Mouse (Mus musculus): ENCODE data around the gene Lhx1.

Lhx1 gene

DNA sequence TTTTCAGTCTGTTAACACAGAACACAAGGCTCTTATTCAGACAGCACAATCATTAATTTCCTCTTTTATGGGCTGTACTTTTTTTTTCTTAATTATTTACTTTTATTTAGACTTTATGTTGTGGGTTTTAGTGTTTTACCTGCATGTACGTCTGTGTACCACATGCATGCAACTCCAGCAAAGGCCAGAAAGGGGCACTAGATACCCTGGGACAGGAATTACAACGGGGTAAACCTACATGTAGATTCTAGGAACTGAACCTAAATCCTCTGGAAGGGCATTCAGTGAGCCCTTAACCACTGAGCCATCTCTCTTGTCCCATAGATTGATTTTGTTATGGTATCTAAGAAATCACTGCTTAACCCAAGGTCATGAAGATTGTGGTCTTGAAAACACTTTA lies 27.4 kb downstream of the Lhx1 start:
- in situ Hi-C loops (cut with MboI, MseI): no loop called here

DNA sequence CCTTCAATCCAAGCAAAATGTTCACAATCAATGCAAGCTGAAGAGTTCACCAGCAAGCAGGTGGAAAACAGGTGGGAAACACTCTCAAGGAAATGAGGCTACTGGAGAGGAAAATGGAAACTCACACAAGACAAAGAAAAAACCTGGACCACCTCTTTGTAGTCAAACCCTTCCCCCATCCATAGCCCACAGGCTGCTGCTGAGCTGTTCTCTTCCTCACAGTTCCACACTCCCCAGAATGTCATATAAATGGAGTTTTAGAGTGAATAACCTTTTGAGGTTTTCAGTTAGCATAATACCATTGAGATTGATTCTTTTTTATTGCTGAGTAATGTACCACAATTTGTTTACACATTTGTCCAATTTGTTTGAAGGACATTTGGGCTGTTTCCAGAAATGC lies 28.4 kb downstream of the Lhx1 start:
- in situ Hi-C loops (cut with MboI, MseI): no loop called here

DNA sequence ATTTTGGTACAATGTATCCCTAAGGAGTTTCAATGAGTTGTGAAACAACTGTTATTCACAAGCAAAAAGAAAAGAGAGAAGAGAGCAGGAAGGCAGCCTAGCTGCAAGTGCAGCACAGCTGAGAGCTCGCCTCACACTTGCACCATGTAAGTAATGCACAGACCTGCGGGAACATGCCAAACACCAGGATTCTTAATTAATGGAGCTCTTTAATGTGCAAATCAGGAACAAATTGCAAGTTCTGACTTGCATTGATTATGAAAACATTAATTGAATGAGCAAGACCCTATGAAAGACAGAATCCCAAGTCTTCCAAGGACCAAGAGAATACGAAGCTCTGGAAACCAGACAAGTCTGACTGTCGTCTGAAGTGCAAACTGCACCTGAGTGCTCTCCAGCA lies 29.6 kb downstream of the Lhx1 start:
- in situ Hi-C loops (cut with MboI, MseI): no loop called here

DNA sequence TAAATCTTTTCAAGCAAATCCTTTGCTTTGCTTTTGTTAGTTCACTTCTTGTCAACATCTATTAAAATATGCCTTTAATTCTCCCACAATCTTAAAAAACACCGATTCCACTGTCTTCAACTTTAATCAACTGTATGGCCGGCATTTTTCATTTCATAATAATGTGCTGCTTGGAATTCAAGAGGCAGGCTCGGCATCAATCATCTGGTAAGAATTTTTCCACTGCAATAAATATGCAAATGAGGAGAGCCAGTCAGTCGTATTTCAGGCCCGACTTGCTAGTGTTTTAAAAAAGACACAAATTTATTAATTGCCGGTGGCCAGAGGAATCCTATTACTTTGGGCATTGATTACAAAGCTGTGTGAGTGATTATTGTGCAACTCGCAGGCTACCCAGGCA lies 43.7 kb downstream of the Lhx1 start:
- in situ Hi-C loops (cut with MboI, MseI): no loop called here

DNA sequence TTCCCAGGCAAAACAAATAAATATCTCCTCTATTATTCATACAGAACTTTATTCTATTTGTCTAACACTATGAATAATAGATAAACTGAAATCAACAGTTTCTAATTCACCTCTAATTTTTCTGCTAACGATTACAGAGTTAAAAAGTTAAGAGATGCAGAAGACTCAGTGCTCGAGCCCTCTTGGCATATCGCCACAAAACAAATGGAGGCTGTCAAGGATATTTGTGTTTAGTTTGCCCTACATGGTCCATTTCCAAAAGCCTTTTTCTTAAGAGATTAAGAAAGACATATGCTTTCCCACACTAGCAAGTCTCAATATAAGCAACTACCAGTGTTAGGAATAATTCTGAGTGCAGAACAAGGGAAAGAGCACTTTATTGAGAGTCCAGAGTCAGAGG lies 44.9 kb downstream of the Lhx1 start:
- in situ Hi-C loops (cut with MboI, MseI): no loop called here

DNA sequence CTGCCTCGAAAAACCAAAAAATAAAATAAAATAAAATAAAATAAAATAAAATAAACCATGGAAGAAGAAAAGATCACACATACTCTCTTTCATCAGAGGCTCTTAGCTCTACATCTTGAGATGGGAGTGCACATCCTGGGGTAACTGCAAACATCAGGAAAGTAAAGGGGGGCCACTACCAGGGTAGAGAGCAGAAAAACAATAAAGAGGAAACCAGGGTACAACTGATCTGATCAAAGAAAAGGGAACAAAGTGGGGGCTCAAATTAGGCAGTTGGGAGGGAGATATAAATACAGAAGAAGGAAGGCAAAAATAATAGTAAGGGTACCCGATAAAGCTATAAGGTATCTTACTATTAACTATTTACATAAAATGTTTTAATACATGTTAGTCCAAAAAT lies 48.7 kb downstream of the Lhx1 start:
- in situ Hi-C loops (cut with MboI, MseI): no loop called here

DNA sequence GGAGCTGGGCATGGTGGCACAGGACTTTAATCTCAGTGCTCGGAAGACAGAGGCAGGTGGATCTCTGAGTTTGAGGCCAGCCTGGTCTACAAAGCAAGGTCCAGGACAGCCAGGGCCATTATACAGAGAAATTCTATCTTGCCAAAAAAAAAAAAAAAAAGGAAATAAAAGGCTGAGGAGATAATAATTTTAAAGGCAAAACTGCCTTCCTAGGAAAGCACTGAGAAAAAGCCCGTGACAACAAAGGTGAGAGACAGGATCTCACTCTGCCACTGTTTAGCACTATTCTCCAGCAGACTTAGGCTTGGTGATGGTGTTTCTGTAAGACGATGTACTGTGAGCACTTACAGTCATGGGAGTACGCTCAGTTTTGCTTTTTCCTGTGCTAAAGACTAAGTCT lies 49.3 kb downstream of the Lhx1 start:
- in situ Hi-C loops (cut with MboI, MseI): no loop called here

DNA sequence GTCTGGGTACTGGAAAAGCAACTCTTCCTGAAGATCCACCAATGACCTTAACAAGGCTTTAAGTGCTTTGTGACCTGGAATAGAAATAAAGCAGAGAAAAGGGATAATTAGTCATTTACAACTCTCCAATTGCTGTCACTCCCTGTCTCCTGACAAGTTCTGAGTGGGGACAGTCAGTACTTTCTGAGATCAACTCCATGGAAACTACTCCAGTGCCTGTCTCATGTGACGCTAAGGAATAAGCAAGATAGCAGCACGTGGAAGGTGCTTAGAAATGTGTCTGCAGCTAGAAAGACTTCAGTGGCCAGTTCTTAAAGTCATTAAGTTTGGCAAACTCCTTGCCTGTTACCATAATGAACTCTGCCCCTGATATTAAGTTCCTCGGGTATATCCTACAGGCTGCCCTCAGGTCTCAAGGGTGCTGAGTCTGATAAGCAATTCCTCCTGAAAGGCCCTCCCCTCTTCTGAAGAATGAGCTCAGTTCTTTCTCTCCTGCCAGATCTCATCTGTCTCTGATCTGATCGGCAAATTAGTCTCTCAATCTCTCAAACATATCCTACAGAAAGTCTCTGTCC lies 52.2 kb downstream of the Lhx1 start:
- in situ Hi-C loops (cut with MboI, MseI): no loop called here

All from T-helper 2 cell (primary cell).